Mouse (Mus musculus) brain, embryonic 18.5 days (tissue): ENCODE measurements around the gene Vmn1r173.
"Not testable (repeated sequence)": the region's sequence is repeated elsewhere in the genome, so short reads cannot be mapped to it uniquely, and the experiment has no call there.

Experiments used
- DNase-seq: peaks from one replicate; pipeline ENCODE4 v3.0.0-alpha.2; 2012; ENCODE audit warnings: low read depth, low spot score

Gene Vmn1r173

GRCm38 (mm10) chr7:23700403-23700802 is at the start of gene Vmn1r173:
Gene Vmn1r173, plus strand, starts transcription at chr7:23700703.
- not testable (repeated sequence) for DNase-seq

GRCm38 (mm10) chr7:23658016-23658415 is 42.5 kb upstream of the Vmn1r173 start, which contains the start of gene Vmn1r172:
Gene Vmn1r172, plus strand, starts transcription at chr7:23658316.
- DNase-seq = no peak

GRCm38 (mm10) chr7:23751970-23752369 is 51.5 kb downstream of the Vmn1r173 start, which contains the start of gene Vmn1r174:
Gene Vmn1r174, plus strand, starts transcription at chr7:23752270.
- DNase-seq = not testable (repeated sequence)
